In genomic region chr17:80572187-80572935, GRCm38 (mm10) we compare ENCODE assay signal across 20 mouse cellular contexts.
"Had no signal": no experiment of that assay in that cellular context is flagged by ENCODE, and none has a peak within 500 bp of the region (broad histone marks: within the 10 kb centered on the region; RNA-seq: fewer than 3 reads in every experiment).

No protein-coding gene starts in this region.

- H3K36me3 ChIP-seq: limb, embryonic 13.5 days; liver, embryonic 13.5 days; midbrain, embryonic 13.5 days; neural tube, embryonic 12.5 days; neural tube, embryonic 15.5 days had no signal

- H3K4me3 ChIP-seq: left cerebral cortex, adult 2 months; limb, embryonic 13.5 days; liver, embryonic 13.5 days; midbrain, embryonic 13.5 days; neural tube, embryonic 12.5 days; neural tube, embryonic 15.5 days had no signal

- H3K27ac ChIP-seq: kidney, postnatal 0 days; left cerebral cortex, adult 2 months; limb, embryonic 13.5 days; liver, embryonic 13.5 days; midbrain, embryonic 13.5 days; neural tube, embryonic 12.5 days; neural tube, embryonic 15.5 days; stomach, postnatal 0 days had no signal

- H3K4me1 ChIP-seq: liver, embryonic 13.5 days had no signal

- DNase-seq: layer of hippocampus, postnatal 36 days; liver; liver, embryonic 13.5 days; lung, adult 2 months; lung, postnatal 14 days; lung, postnatal 4 days; right cerebral cortex, adult 18-20 months; right cerebral cortex, postnatal 14 days; right cerebral cortex, postnatal 4 days; thymus, adult 2 months; thymus, postnatal 14 days; thymus, postnatal 4 days had no signal

- ATAC-seq: intestine, postnatal 0 days; midbrain, embryonic 13.5 days had no signal

- H3K9me3 ChIP-seq: limb, embryonic 13.5 days; liver, embryonic 13.5 days; neural tube, embryonic 12.5 days; neural tube, embryonic 15.5 days had no signal

- H3K9ac ChIP-seq: limb, embryonic 13.5 days; liver, embryonic 13.5 days; midbrain, embryonic 13.5 days; neural tube, embryonic 12.5 days; neural tube, embryonic 15.5 days had no signal

- H3K27me3 ChIP-seq: limb, embryonic 13.5 days; midbrain, embryonic 13.5 days; neural tube, embryonic 12.5 days; neural tube, embryonic 15.5 days had no signal

- H3K4me2 ChIP-seq: limb, embryonic 13.5 days; liver, embryonic 13.5 days; midbrain, embryonic 13.5 days; neural tube, embryonic 12.5 days; neural tube, embryonic 15.5 days had no signal
